Mouse (Mus musculus): ENCODE measurements around the gene Crtc3.

DNA sequence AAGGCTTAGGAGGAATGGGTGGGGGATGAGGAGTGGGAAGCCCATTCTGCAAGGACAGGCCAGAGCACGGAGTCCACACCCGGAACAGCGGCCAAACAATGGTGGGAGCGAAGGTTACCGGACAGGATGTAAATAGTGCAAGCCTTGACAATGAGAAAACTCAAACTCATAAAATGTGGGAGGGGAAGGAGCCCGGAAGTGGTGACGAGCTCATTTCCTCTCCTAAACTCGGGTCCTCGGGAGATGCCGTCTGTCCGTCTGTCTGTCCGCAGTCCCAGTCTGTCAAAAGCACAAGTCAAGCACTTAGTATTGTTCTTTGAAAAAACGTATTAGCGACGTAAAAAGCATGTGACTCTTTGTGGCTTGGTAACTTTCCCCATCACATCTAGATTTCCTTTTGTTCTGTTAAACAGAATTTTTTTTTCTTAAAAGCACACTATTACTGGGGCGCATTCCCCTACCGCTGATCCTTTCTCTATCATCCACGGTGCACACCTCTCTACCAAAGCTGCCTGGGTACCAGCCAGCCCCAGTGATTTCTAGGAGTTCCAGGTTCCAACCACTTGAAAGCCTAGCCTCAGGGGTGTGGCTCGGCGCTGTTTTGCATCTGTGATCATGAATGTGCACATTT is 105.7 kb downstream of the Crtc3 start:
- no peak for TF ChIP-seq POLR2A (IDR thresholded peaks at IDR 0.05; ENCODE audit: borderline replicate concordance, low read depth, low read length)
- TF ChIP-seq CTCF (IDR thresholded peaks at IDR 0.05; ENCODE audit: low read depth, low read length), result no peak
